Mouse (Mus musculus) liver, embryonic 16.5 days (tissue): ENCODE results near the gene Vill. TPM values are rescaled to one million over a fixed set of nuclear protein-coding genes. Genes with fewer than 3 reads are reported as not detected.
A peak's percentile ranks its signal among the peaks of the same experiment; 100 is the strongest.

Source experiments
- ATAC-seq: fragments of 200-750 bp; cut with Nextera tagmentation; 2 replicates; pipeline ENCODE4 v1.8.0; 2017; ENCODE audit warnings: low read depth, mild to moderate bottlenecking, moderate number of reproducible peaks, moderate library complexity
- H3K27ac ChIP-seq: fragments of 300-500 bp; sonication (generic); 2 replicates; pipeline ENCODE4 v1.5.1; 2014; ENCODE audit warnings: mild to moderate bottlenecking, low read length
- H3K27me3 ChIP-seq: fragments of 300-500 bp; sonication (generic); 2 replicates; pipeline ENCODE4 v1.6.1; 2014; ENCODE audit warnings: low read depth, low read length, mixed read lengths; ENCODE audit not compliant: control insufficient read depth, insufficient read depth
- H3K36me3 ChIP-seq: fragments of 300-500 bp; sonication (generic); 2 replicates; pipeline ENCODE4 v1.6.1; 2014; ENCODE audit warnings: mild to moderate bottlenecking; ENCODE audit not compliant: control insufficient read depth, insufficient read depth
- H3K4me1 ChIP-seq: fragments of 300-500 bp; sonication (generic); 2 replicates; pipeline ENCODE4 v1.6.1; 2014; ENCODE audit warnings: low read depth, low read length, mixed read lengths; ENCODE audit not compliant: control insufficient read depth
- H3K4me2 ChIP-seq: fragments of 300-500 bp; sonication (generic); 2 replicates; pipeline ENCODE4 v1.6.1; 2014; ENCODE audit warnings: low read depth, low read length, mixed read lengths
- H3K4me3 ChIP-seq: fragments of 300-500 bp; sonication (generic); 2 replicates; pipeline ENCODE4 v1.5.1; 2014; ENCODE audit warnings: low read depth, mild to moderate bottlenecking, low read length
- H3K9ac ChIP-seq: fragments of 300-500 bp; sonication (generic); 2 replicates; pipeline ENCODE4 v1.6.1; 2014; ENCODE audit warnings: low read depth, low read length
- H3K9me3 ChIP-seq: fragments of 300-500 bp; sonication (generic); replicated peaks from 2 replicates; pipeline ENCODE4 v1.6.1; 2016; ENCODE audit warnings: low read length; ENCODE audit not compliant: control insufficient read depth
- WGBS: fragments of 180-500 bp; shearing (Covaris S2); extraction: QIAGEN DNeasy Blood & Tissue Kit; methylation state at CpG from one replicate; pipeline ENCODE4 v1.1.7; 2014; ENCODE audit not compliant: insufficient replicate concordance; 5-methylcytosine and 5-hydroxymethylcytosine counted together
- microRNA-seq: library from miRNA; unstranded; fragments of <30 nt; microRNA quantifications from one replicate; pipeline ENCODE4, GENCODE M21; 2016
- polyA plus RNA-seq: library from polyadenylated mRNA; unstranded; fragments of >200 nt; fragmentation: Nextera tagmentation; extraction: Ambion mirVana; gene quantifications from 2 replicates; pipeline ENCODE4 v1.2.1, GENCODE M21; 2015

Vill gene
- polyA plus RNA-seq, 1 experiment from 2014 or later: 11.3 TPM

DNA sequence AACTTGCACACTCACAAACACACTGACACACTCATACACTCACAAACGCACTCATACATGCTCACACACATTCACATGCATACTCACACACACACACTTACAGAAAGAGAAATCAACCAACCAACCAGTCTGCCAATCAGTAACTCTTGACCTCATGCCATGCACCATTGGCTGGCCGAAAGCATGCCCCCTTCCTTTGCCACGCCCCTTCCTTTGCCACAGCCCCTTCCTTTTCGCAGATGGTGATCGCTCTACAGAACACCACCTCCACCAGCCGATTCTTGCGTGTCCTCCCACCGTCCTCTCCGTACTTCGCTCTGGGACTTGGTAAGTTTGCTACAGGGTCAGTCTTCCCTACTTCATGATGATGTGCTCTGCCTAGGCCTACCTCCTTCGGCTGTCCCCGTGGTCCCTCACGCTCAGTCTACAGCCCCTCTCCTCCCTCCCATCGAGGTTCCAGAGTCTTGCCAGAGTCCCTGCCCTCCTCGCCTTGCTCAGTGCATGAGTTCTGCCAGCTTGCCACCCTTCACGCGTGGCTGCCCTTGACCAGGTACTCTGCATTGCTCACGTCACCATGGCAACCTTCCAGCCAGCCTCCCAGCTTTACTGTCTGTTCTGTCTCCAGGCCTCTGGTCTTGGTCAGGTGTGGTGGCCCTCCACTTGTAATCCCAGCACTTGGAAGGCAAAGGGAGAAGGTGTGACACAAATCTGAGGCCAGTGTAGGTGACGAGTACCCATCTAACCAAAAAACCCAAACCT, 67.0 kb downstream of the Vill start:
- H3K9ac ChIP-seq: no peak overlapping the region
- no peak overlapping the region for H3K27ac ChIP-seq
- no peaks in the 10 kb centered on the region for H3K4me1 ChIP-seq
- H3K4me2 ChIP-seq: no peak overlapping the region
- 64% methylated on average over 19 of the region's 19 CpGs for WGBS
- H3K4me3 ChIP-seq: no peak overlapping the region
- no peak for ATAC-seq
- H3K9me3 ChIP-seq: no peaks in the 10 kb centered on the region
- H3K27me3 ChIP-seq: no peaks in the 10 kb centered on the region
- no peaks in the 10 kb centered on the region for H3K36me3 ChIP-seq

- Histone ChIP-seq H3K27ac (no peak overlapping the region), H3K27me3 (no peaks in the 10 kb centered on the region), H3K4me3 (no peak overlapping the region), H3K4me2 (no peak overlapping the region), H3K9me3 (no peaks in the 10 kb centered on the region), H3K4me1 (no peaks in the 10 kb centered on the region), H3K36me3 (no peaks in the 10 kb centered on the region), H3K9ac (no peak overlapping the region)
- WGBS: 36% methylated on average over 3 of the region's 3 CpGs
- ATAC-seq: no peak
Observed at GRCm38 (mm10) chr9:119120168-119120560, 67.6 kb downstream of the Vill start.

Small RNAs within 50 kb of the gene (microRNA-seq; reads per million reads assigned to microRNA genes)
- gene Mir26a-1: 10.1 reads per million, percentile 28 among the genes with 10 or more reads in this experiment

Other genes starting within 250 kb of the Vill start
- 3.2 and 3.7 TPM in 2 replicates for gene Ctdspl, start 126.3 kb upstream of the Vill start, polyA plus RNA-seq
- gene Plcd1, start 40.7 kb downstream of the Vill start, polyA plus RNA-seq: 1.5 and 1.6 TPM in 2 replicates
- 0.02 and 0.05 TPM in 2 replicates for gene Dlec1, start 49.7 kb downstream of the Vill start, polyA plus RNA-seq
- gene Acaa1b, start 104.3 kb downstream of the Vill start, polyA plus RNA-seq: 24.8 and 27.6 TPM in 2 replicates
- 0.04 TPM in 1 of 2 replicates, not detected in the other for gene Gm47289, start 106.4 kb downstream of the Vill start, polyA plus RNA-seq
- gene Slc22a13, start 156.3 kb downstream of the Vill start, polyA plus RNA-seq: 0.08 TPM in 1 of 2 replicates, not detected in the other